Mouse (Mus musculus) kidney, adult 10 weeks (tissue): ENCODE results near the gene Olfr675. TPM values are rescaled to one million over a fixed set of nuclear protein-coding genes. Genes with fewer than 3 reads are reported as not detected.

Source experiments
- polyA plus RNA-seq: library from polyadenylated mRNA; stranded (reverse); fragments of 350-450 nt; fragmentation: Illumina TruSeq; extraction: RNeasy Lipid Tissue Mini Kit (QIAGEN cat#74804); gene quantifications from one replicate; pipeline ENCODE4 v1.2.3, GENCODE M21; 2014; ENCODE audit warnings: low read depth, low replicate concordance

The Olfr675 gene
- not detected for polyA plus RNA-seq

DNA sequence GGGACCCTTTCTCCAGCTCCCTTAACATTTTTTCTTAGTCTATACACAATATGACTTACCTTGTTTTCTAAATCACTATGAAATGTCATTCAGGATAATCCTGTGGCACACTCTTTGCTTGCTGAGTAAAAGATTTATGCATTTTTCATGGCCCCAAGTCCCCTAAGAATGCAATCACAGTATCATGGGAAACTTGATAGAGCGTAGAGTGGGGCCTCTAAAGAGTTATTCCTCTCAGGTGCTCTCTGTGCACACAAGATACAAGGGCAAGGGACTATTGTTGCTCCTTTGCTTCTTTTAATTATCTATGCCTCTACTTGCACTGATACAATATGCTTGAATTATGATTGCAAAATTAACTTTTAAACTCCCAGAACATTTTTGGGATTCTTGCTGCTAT lies at the start of gene Olfr675:
Gene Olfr675 (minus strand): TSS at position 101 of the 400 bp plus-strand sequence.

DNA sequence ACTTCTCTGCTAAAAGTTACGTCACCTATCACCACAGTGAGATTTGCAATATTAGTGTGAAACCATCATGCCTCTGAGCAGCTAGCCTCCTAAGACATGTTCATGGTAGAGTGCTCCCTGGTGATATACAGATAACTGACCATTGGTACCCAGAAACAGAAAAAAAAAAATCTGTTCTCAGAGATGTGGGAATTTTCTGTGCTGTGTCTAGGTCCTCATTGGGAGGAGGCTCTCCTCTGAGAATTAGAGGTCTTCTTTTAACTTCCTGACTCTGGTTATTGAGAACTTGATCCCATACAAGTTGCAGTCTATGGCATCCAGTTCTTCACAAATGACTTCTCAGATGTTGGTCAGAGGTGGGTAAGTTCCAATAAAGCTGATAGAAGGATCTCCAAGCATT lies 35.9 kb upstream of the Olfr675 start, which contains the start of gene Olfr678:
Gene Olfr678 (plus strand): TSS at position 301 of the 400 bp plus-strand sequence.

GRCm38 (mm10) chr7:105032398-105032797 lies 4.1 kb upstream of the Olfr675 start, which contains the start of gene Olfr676:
Gene Olfr676, plus strand, starts transcription at chr7:105032698.

GRCm38 (mm10) chr7:105001929-105002328 lies 26.3 kb downstream of the Olfr675 start, which contains the start of gene Olfr672:
Gene Olfr672, minus strand, starts transcription at chr7:105002029.

DNA sequence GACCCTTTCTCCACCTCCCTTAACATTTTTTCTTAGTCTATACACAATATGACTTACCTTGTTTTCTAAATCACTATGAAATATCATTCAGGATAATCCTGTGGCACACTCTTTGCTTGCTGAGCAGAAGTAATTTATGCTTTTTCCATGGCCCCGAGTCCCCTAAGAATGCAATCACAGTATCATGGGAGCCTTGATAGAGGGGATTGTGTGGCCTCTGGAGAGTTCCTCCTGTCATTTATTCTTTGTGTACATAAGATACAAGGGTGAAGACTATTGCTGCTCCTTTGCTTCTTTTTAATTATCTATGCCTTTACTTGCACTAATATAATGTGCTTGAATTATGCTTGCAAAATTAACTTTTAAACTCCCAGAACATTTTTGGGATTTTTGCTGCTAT lies 49.2 kb downstream of the Olfr675 start, which contains the start of gene Olfr671:
Gene Olfr671 (minus strand): TSS at position 101 of the 400 bp plus-strand sequence.

Other genes starting within 250 kb of the Olfr675 start
- gene Usp17lb, start 185.9 kb downstream of the Olfr675 start, polyA plus RNA-seq = not detected
- not detected for gene Usp17la, start 171.5 kb downstream of the Olfr675 start, polyA plus RNA-seq
- gene Olfr665, start 150.4 kb downstream of the Olfr675 start, polyA plus RNA-seq = not detected
- not detected for gene Olfr666, start 132.5 kb downstream of the Olfr675 start, polyA plus RNA-seq
- gene Olfr667, start 107.0 kb downstream of the Olfr675 start, polyA plus RNA-seq = not detected
- not detected for gene Olfr668, start 100.4 kb downstream of the Olfr675 start, polyA plus RNA-seq
- gene Olfr669, start 94.2 kb downstream of the Olfr675 start, polyA plus RNA-seq = not detected
- not detected for gene Olfr670, start 65.8 kb downstream of the Olfr675 start, polyA plus RNA-seq
- not detected for gene Olfr671, start 49.3 kb downstream of the Olfr675 start, polyA plus RNA-seq
- not detected for gene Olfr672, start 26.4 kb downstream of the Olfr675 start, polyA plus RNA-seq
- not detected for gene Olfr676, start 4.2 kb upstream of the Olfr675 start, polyA plus RNA-seq
- gene Olfr677, start 22.9 kb upstream of the Olfr675 start, polyA plus RNA-seq = not detected
- gene Olfr678, start 36.0 kb upstream of the Olfr675 start, polyA plus RNA-seq = not detected
- gene Olfr679, start 52.7 kb upstream of the Olfr675 start, polyA plus RNA-seq = not detected
- gene Olfr680-ps1, start 64.4 kb upstream of the Olfr675 start, polyA plus RNA-seq = not detected
- not detected for gene Olfr681, start 88.4 kb upstream of the Olfr675 start, polyA plus RNA-seq
- gene Olfr683, start 118.6 kb upstream of the Olfr675 start, polyA plus RNA-seq = not detected
- not detected for gene Olfr684, start 135.2 kb upstream of the Olfr675 start, polyA plus RNA-seq
- gene Olfr685, start 157.6 kb upstream of the Olfr675 start, polyA plus RNA-seq = not detected
- not detected for gene Olfr686, start 179.0 kb upstream of the Olfr675 start, polyA plus RNA-seq